17 mouse cellular contexts compared by ENCODE assay signal in genomic region chr14:73386493-73386892, GRCm38 (mm10). TPM values are rescaled to one million over a fixed set of nuclear protein-coding genes. Genes with fewer than 3 reads are reported as not detected.
DNase-seq lines count a peak whose midpoint lies in the region; ATAC-seq and TF ChIP-seq lines count a peak whose summit lies in the region.
"Had no signal": no experiment of that assay in that cellular context is flagged by ENCODE, and none has a peak within 500 bp of the region (broad histone marks: within the 10 kb centered on the region; RNA-seq: fewer than 3 reads in every experiment).

No protein-coding gene starts in this region.

- no peak for DNase-seq in cerebellum, adult 2 months
- no peak for DNase-seq in cerebellum, postnatal 25 days
- DNase-seq in heart, postnatal 10 days = no peak
- no peak for DNase-seq in liver, embryonic 11.5 days (ENCODE audit: low spot score)
- no peak for DNase-seq in thymus, postnatal 10 days (ENCODE audit: low spot score in 2 of 2)
- DNase-seq in embryo, embryonic 9.5 days (ENCODE audit: extremely low spot score) = no peak
- DNase-seq: forebrain, postnatal 0 days; gastrocnemius, postnatal 14 days; kidney, postnatal 36 days; layer of hippocampus, postnatal 36 days; lung, adult 2 months; lung, postnatal 4 days; midbrain, embryonic 14.5 days; right cerebral cortex, adult 18-20 months had no signal

- peaks cover 2% of the 10 kb centered on the region; the same call in 1 of the 2 replicates for H3K4me1 ChIP-seq in cerebellum, adult 2 months (ENCODE audit: control insufficient read depth, insufficient read depth, low read length)
- H3K4me1 ChIP-seq in heart, embryonic 16.5 days (ENCODE audit: control insufficient read depth, insufficient read depth, low read length) = peaks cover 54% of the 10 kb centered on the region
- peaks cover 68% of the 10 kb centered on the region for H3K4me1 ChIP-seq in liver, embryonic 12.5 days
- peaks cover 28% of the 10 kb centered on the region for H3K4me1 ChIP-seq in liver, embryonic 11.5 days (replicated peaks; ENCODE audit: control insufficient read depth, insufficient read depth, low read length)

- H3K4me3 ChIP-seq in cerebellum, adult 2 months (replicated peaks; ENCODE audit: insufficient read depth, low read depth, low read length) = no peak overlapping the region
- H3K4me3 ChIP-seq in heart, embryonic 16.5 days (ENCODE audit: low read length) = no peak overlapping the region
- H3K4me3 ChIP-seq in liver, embryonic 12.5 days = no peak overlapping the region
- no peak overlapping the region for H3K4me3 ChIP-seq in liver, embryonic 11.5 days (ENCODE audit: low read depth, low read length)
- H3K4me3 ChIP-seq: limb, embryonic 10.5 days had no signal

- intact Hi-C loops in heart, postnatal 10 days (cut with DNase I) = no loop called here

- peak overlapping the region; percentile 81 for H3K27ac ChIP-seq in cerebellum, adult 2 months (ENCODE audit: insufficient read depth, low read length)
- H3K27ac ChIP-seq in heart, embryonic 16.5 days (ENCODE audit: low read length) = peak overlapping the region; percentile 99
- H3K27ac ChIP-seq in liver, embryonic 12.5 days = peak overlapping the region; percentile 96; the same call in 1 of the 2 replicates
- H3K27ac ChIP-seq in liver, embryonic 11.5 days (ENCODE audit: low read depth, low read length) = no peak overlapping the region; the same call in 1 of the 2 replicates

- no peak for TF ChIP-seq POLR2A in cerebellum, adult 2 months (IDR thresholded peaks at IDR 0.05; ENCODE audit: borderline replicate concordance, insufficient read depth, low read length)

- H3K9me3 ChIP-seq in heart, embryonic 16.5 days (replicated peaks; ENCODE audit: control insufficient read depth, low read length) = no peaks in the 10 kb centered on the region
- H3K9me3 ChIP-seq in liver, embryonic 12.5 days (replicated peaks) = no peaks in the 10 kb centered on the region
- no peaks in the 10 kb centered on the region for H3K9me3 ChIP-seq in liver, embryonic 11.5 days (ENCODE audit: control insufficient read depth, low read length)
- H3K9me3 ChIP-seq: limb, embryonic 10.5 days had no signal

- no peak for TF ChIP-seq CTCF in cerebellum, adult 2 months (IDR thresholded peaks at IDR 0.05; ENCODE audit: borderline replicate concordance, insufficient read depth, low read depth, low read length)

- H3K36me3 ChIP-seq in heart, embryonic 16.5 days (ENCODE audit: control insufficient read depth, insufficient read depth) = no peaks in the 10 kb centered on the region
- no peaks in the 10 kb centered on the region for H3K36me3 ChIP-seq in liver, embryonic 12.5 days
- H3K36me3 ChIP-seq in liver, embryonic 11.5 days (ENCODE audit: control insufficient read depth, insufficient read depth, low read length) = no peaks in the 10 kb centered on the region
- H3K36me3 ChIP-seq: limb, embryonic 10.5 days had no signal

- no peaks in the 10 kb centered on the region for H3K27me3 ChIP-seq in cerebellum, adult 2 months (ENCODE audit: control insufficient read depth, insufficient read depth, low read length)
- no peaks in the 10 kb centered on the region for H3K27me3 ChIP-seq in heart, embryonic 16.5 days (ENCODE audit: control insufficient read depth, insufficient read depth, low read length)
- no peaks in the 10 kb centered on the region for H3K27me3 ChIP-seq in liver, embryonic 12.5 days (replicated peaks)
- H3K27me3 ChIP-seq in liver, embryonic 11.5 days (replicated peaks; ENCODE audit: control insufficient read depth, insufficient read depth, low read length) = no peaks in the 10 kb centered on the region

- no peak for ATAC-seq in heart, embryonic 16.5 days (replicated peaks; ENCODE audit: extremely low read depth, insufficient read depth, low FRiP score)
- ATAC-seq in liver, embryonic 12.5 days = no peak
- no peak for ATAC-seq in liver, embryonic 11.5 days (replicated peaks; ENCODE audit: low FRiP score)
- ATAC-seq: forebrain, postnatal 0 days had no signal

- no peak overlapping the region for H3K9ac ChIP-seq in heart, embryonic 16.5 days (ENCODE audit: low read length)
- no peak overlapping the region for H3K9ac ChIP-seq in liver, embryonic 12.5 days
- no peak overlapping the region for H3K9ac ChIP-seq in liver, embryonic 11.5 days (ENCODE audit: low read depth, low read length)
- H3K9ac ChIP-seq: forebrain, postnatal 0 days had no signal

- WGBS in cerebellum, adult 2 months = 34% methylated on average over 5 of the region's 5 CpGs
- WGBS in heart, embryonic 16.5 days = 38% methylated on average over 5 of the region's 5 CpGs
- WGBS in liver, embryonic 12.5 days (ENCODE audit: insufficient replicate concordance) = 49% methylated on average over 5 of the region's 5 CpGs
- 68% methylated on average over 5 of the region's 5 CpGs for WGBS in liver, embryonic 11.5 days

- peak overlapping the region; percentile 23; the same call in 1 of the 2 replicates for H3K4me2 ChIP-seq in heart, embryonic 16.5 days (ENCODE audit: low read depth, low read length)
- no peak overlapping the region for H3K4me2 ChIP-seq in liver, embryonic 12.5 days
- no peak overlapping the region for H3K4me2 ChIP-seq in liver, embryonic 11.5 days

RNA-seq across cellular contexts. Expression of gene Itm2b, which starts 1.4 kb away (rescaled TPM):
- 1,793 and 1,993 TPM in 2 replicates for polyA plus RNA-seq in cerebellum, adult 2 months (2012; rRNA removed)
- polyA plus RNA-seq in heart, embryonic 16.5 days (2015; fragmentation: Nextera tagmentation; extraction: Ambion mirVana) = 757 and 885 TPM in 2 replicates
- 100 to 1,000 TPM; 625 to 643 TPM for total RNA-seq in heart, postnatal 10 days (2021)
- 395 and 399 TPM in 2 replicates for polyA plus RNA-seq in liver, embryonic 12.5 days (2016; fragmentation: Nextera tagmentation; extraction: Ambion mirVana)
- polyA plus RNA-seq in liver, embryonic 11.5 days (2014; fragmentation: Nextera tagmentation; extraction: Ambion mirVana) = 516 and 518 TPM in 2 replicates
